Comparison of ENCODE assay signal across 12 mouse cellular contexts in the genomic region with DNA sequence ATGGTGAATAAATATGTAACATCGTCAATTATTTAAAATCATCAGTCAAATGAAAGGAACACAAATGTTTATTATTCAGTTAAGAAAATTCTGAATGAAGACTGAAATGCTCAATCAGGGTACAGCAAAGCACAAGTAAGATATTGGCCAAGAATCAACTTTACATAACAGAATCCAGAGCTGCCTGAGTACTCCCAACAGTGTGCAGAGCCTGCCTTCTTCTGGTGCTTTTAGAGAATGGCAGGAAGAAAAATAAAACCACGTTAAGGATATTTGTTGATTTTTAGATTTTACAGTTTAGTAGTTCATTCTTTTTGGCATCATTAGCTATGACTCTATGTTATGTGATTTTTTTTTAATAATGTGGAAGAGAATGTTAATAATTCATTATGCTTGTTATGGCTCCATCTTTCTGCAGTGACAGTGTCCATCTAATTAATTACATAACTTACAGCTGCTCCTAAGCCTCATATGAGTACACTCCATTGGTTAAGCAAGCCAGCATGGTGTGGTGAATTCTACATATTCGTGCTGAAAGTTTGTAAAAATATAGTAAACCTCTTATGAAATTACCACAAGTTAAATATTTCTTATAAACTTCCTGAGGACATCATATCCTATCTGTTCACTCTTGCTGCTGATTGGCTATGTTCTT.
DNase-seq lines count a peak whose midpoint lies in the region; ATAC-seq and TF ChIP-seq lines count a peak whose summit lies in the region.
"Had no signal": no experiment of that assay in that cellular context is flagged by ENCODE, and none has a peak within 500 bp of the region (broad histone marks: within the 10 kb centered on the region; RNA-seq: fewer than 3 reads in every experiment).

No protein-coding gene starts in this region.

- no peak overlapping the region for H3K27ac ChIP-seq in forebrain, embryonic 11.5 days (ENCODE audit: low read depth, low read length)
- H3K27ac ChIP-seq in forebrain, embryonic 10.5 days = no peak overlapping the region
- no peak overlapping the region for H3K27ac ChIP-seq in lung, postnatal 0 days (ENCODE audit: low read length)
- H3K27ac ChIP-seq in hindbrain, embryonic 12.5 days = no peak overlapping the region
- H3K27ac ChIP-seq: heart, embryonic 15.5 days; lung, embryonic 15.5 days had no signal

- H3K4me3 ChIP-seq in forebrain, embryonic 11.5 days (ENCODE audit: low read depth, low read length) = no peak overlapping the region
- H3K4me3 ChIP-seq in forebrain, embryonic 10.5 days = no peak overlapping the region
- no peak overlapping the region for H3K4me3 ChIP-seq in lung, postnatal 0 days (ENCODE audit: low read depth, low read length)
- no peak overlapping the region for H3K4me3 ChIP-seq in hindbrain, embryonic 12.5 days
- H3K4me3 ChIP-seq: heart, embryonic 15.5 days; lung, embryonic 15.5 days had no signal

- no peaks in the 10 kb centered on the region for H3K27me3 ChIP-seq in forebrain, embryonic 11.5 days (ENCODE audit: control insufficient read depth, insufficient read depth, low read length)
- no peaks in the 10 kb centered on the region for H3K27me3 ChIP-seq in forebrain, embryonic 10.5 days (ENCODE audit: poor library complexity, severe bottlenecking)
- H3K27me3 ChIP-seq in lung, postnatal 0 days (replicated peaks; ENCODE audit: insufficient read depth, low read length) = no peaks in the 10 kb centered on the region
- no peaks in the 10 kb centered on the region for H3K27me3 ChIP-seq in hindbrain, embryonic 12.5 days
- H3K27me3 ChIP-seq: CH12.LX; heart, embryonic 15.5 days; lung, embryonic 15.5 days had no signal

- 0 out of 2 replicates have a peak, but pooled peaks have one; percentile 55 for ATAC-seq in forebrain, embryonic 11.5 days (replicated peaks; ENCODE audit: low FRiP score)
- no peak for ATAC-seq in lung, postnatal 0 days
- ATAC-seq in hindbrain, embryonic 12.5 days (ENCODE audit: low FRiP score) = peak; percentile 73; the same call in 1 of the 2 replicates
- no peak for ATAC-seq in megakaryocyte, adult 5-6 weeks (ENCODE audit: poor library complexity, severe bottlenecking)

- TF ChIP-seq CTCF in lung, postnatal 0 days (IDR thresholded peaks at IDR 0.05) = peak; percentile 46

- DNase-seq in forebrain, embryonic 11.5 days (ENCODE audit: low spot score) = no peak
- no peak for DNase-seq in forebrain, embryonic 10.5 days (ENCODE audit: extremely low spot score, low spot score)
- peak; percentile 37 for DNase-seq in lung, postnatal 0 days (ENCODE audit: low spot score)
- DNase-seq in lung, postnatal 36 days = no peak
- peak; percentile 19 for DNase-seq in retina, postnatal 7 days (ENCODE audit: low read depth, low spot score)
- DNase-seq in cerebellum, postnatal 36 days = no peak
- DNase-seq: cerebellum, adult 18-20 months had no signal

- no peak overlapping the region for H3K9ac ChIP-seq in forebrain, embryonic 11.5 days (ENCODE audit: low read length)
- no peak overlapping the region for H3K9ac ChIP-seq in lung, postnatal 0 days (replicated peaks; ENCODE audit: low read depth)
- H3K9ac ChIP-seq in hindbrain, embryonic 12.5 days = no peak overlapping the region
- H3K9ac ChIP-seq: heart, embryonic 15.5 days; lung, embryonic 15.5 days had no signal

- no peak overlapping the region for H3K4me2 ChIP-seq in forebrain, embryonic 11.5 days (ENCODE audit: low read depth, low read length, severe bottlenecking)
- no peak overlapping the region for H3K4me2 ChIP-seq in lung, postnatal 0 days (replicated peaks; ENCODE audit: low read depth, low read length)
- H3K4me2 ChIP-seq in hindbrain, embryonic 12.5 days (replicated peaks) = no peak overlapping the region
- H3K4me2 ChIP-seq: heart, embryonic 15.5 days; lung, embryonic 15.5 days had no signal

- no peaks in the 10 kb centered on the region for H3K9me3 ChIP-seq in forebrain, embryonic 11.5 days (ENCODE audit: control insufficient read depth, low read length)
- H3K9me3 ChIP-seq in forebrain, embryonic 10.5 days = no peaks in the 10 kb centered on the region
- no peaks in the 10 kb centered on the region for H3K9me3 ChIP-seq in lung, postnatal 0 days (ENCODE audit: low read length)
- H3K9me3 ChIP-seq in hindbrain, embryonic 12.5 days (replicated peaks) = no peaks in the 10 kb centered on the region
- H3K9me3 ChIP-seq: heart, embryonic 15.5 days; lung, embryonic 15.5 days had no signal

- WGBS in forebrain, embryonic 11.5 days = 54% methylated on average over 3 of the region's 3 CpGs
- WGBS in forebrain, embryonic 10.5 days = 56% methylated on average over 3 of the region's 3 CpGs
- WGBS in lung, postnatal 0 days = 39% methylated on average over 3 of the region's 3 CpGs
- WGBS in hindbrain, embryonic 12.5 days = 53% methylated on average over 3 of the region's 3 CpGs

- no peaks in the 10 kb centered on the region for H3K36me3 ChIP-seq in forebrain, embryonic 11.5 days (ENCODE audit: control insufficient read depth, insufficient read depth, low read length)
- no peaks in the 10 kb centered on the region for H3K36me3 ChIP-seq in forebrain, embryonic 10.5 days (replicated peaks)
- H3K36me3 ChIP-seq in lung, postnatal 0 days (ENCODE audit: insufficient read depth, low read length) = no peaks in the 10 kb centered on the region
- no peaks in the 10 kb centered on the region for H3K36me3 ChIP-seq in hindbrain, embryonic 12.5 days
- H3K36me3 ChIP-seq: heart, embryonic 15.5 days; lung, embryonic 15.5 days had no signal

- no peak for TF ChIP-seq EP300 in lung, postnatal 0 days (IDR thresholded peaks at IDR 0.05)

- no peaks in the 10 kb centered on the region for H3K4me1 ChIP-seq in forebrain, embryonic 11.5 days (replicated peaks; ENCODE audit: control insufficient read depth, insufficient read depth, low read length)
- H3K4me1 ChIP-seq in forebrain, embryonic 10.5 days = no peaks in the 10 kb centered on the region
- no peaks in the 10 kb centered on the region for H3K4me1 ChIP-seq in lung, postnatal 0 days (ENCODE audit: insufficient read depth, low read depth, low read length)
- H3K4me1 ChIP-seq in hindbrain, embryonic 12.5 days = no peaks in the 10 kb centered on the region
- H3K4me1 ChIP-seq: heart, embryonic 15.5 days; lung, embryonic 15.5 days had no signal

Comparison
In these comparisons a context has a peak if more than half of its experiments do, and no peak if none do; other contexts are left out.
1. DNase-seq: peak in lung, postnatal 0 days (single experiment) and retina, postnatal 7 days (single experiment); none in forebrain, embryonic 11.5 days (single experiment), forebrain, embryonic 10.5 days (single experiment), lung, postnatal 36 days (single experiment) and cerebellum, postnatal 36 days (0 of 2).
2. ATAC-seq: peak in forebrain, embryonic 11.5 days (single experiment) and hindbrain, embryonic 12.5 days (single experiment); none in lung, postnatal 0 days (single experiment) and megakaryocyte, adult 5-6 weeks (single experiment).